Mouse (Mus musculus) neural tube, embryonic 13.5 days (tissue): ENCODE results near the gene Mms22l. TPM values are rescaled to one million over a fixed set of nuclear protein-coding genes. Genes with fewer than 3 reads are reported as not detected.
"Not testable (repeated sequence)": the region's sequence is repeated elsewhere in the genome, so short reads cannot be mapped to it uniquely, and the experiment has no call there.

Experiments
- ATAC-seq: fragments of 200-750 bp; cut with Nextera tagmentation; 2 replicates; pipeline ENCODE4 v1.8.0; 2017; ENCODE audit warnings: low read depth, mild to moderate bottlenecking, moderate TSS enrichment, moderate library complexity
- H3K27ac ChIP-seq: fragments of 300-500 bp; sonication (generic); replicated peaks from 2 replicates; pipeline ENCODE4 v1.5.1; 2015; ENCODE audit warnings: moderate library complexity, mild to moderate bottlenecking, inconsistent platforms
- H3K27me3 ChIP-seq: fragments of 300-500 bp; sonication (generic); 2 replicates; pipeline ENCODE4 v1.6.1; 2015; ENCODE audit warnings: mild to moderate bottlenecking, inconsistent platforms
- H3K36me3 ChIP-seq: fragments of 300-500 bp; sonication (generic); 2 replicates; pipeline ENCODE4 v1.6.1; 2015; ENCODE audit warnings: mild to moderate bottlenecking, inconsistent platforms
- H3K4me1 ChIP-seq: fragments of 300-500 bp; sonication (generic); replicated peaks from 2 replicates; pipeline ENCODE4 v1.6.1; 2015; ENCODE audit warnings: inconsistent platforms
- H3K4me2 ChIP-seq: fragments of 300-500 bp; sonication (generic); 2 replicates; pipeline ENCODE4 v1.6.1; 2015; ENCODE audit warnings: inconsistent platforms, mild to moderate bottlenecking, moderate library complexity
- H3K4me3 ChIP-seq: fragments of 300-500 bp; sonication (generic); 2 replicates; pipeline ENCODE4 v1.5.1; 2015; ENCODE audit warnings: mild to moderate bottlenecking, inconsistent platforms
- H3K9ac ChIP-seq: fragments of 300-500 bp; sonication (generic); 2 replicates; pipeline ENCODE4 v1.6.1; 2015; ENCODE audit warnings: moderate library complexity, mild to moderate bottlenecking, inconsistent platforms
- H3K9me3 ChIP-seq: fragments of 300-500 bp; sonication (generic); 2 replicates; pipeline ENCODE4 v1.6.1; 2016; ENCODE audit warnings: inconsistent platforms
- WGBS: fragments of 180-500 bp; shearing (Covaris S2); methylation state at CpG from one replicate; pipeline ENCODE4 v1.1.7; 2015; 5-methylcytosine and 5-hydroxymethylcytosine counted together
- polyA plus RNA-seq: library from polyadenylated mRNA; unstranded; fragments of >200 nt; fragmentation: Nextera tagmentation; extraction: Ambion mirVana; gene quantifications from 2 replicates; pipeline ENCODE4 v1.2.1, GENCODE M21; 2015

The Mms22l gene
- polyA plus RNA-seq: 5.2 and 7.3 TPM in 2 replicates

DNA sequence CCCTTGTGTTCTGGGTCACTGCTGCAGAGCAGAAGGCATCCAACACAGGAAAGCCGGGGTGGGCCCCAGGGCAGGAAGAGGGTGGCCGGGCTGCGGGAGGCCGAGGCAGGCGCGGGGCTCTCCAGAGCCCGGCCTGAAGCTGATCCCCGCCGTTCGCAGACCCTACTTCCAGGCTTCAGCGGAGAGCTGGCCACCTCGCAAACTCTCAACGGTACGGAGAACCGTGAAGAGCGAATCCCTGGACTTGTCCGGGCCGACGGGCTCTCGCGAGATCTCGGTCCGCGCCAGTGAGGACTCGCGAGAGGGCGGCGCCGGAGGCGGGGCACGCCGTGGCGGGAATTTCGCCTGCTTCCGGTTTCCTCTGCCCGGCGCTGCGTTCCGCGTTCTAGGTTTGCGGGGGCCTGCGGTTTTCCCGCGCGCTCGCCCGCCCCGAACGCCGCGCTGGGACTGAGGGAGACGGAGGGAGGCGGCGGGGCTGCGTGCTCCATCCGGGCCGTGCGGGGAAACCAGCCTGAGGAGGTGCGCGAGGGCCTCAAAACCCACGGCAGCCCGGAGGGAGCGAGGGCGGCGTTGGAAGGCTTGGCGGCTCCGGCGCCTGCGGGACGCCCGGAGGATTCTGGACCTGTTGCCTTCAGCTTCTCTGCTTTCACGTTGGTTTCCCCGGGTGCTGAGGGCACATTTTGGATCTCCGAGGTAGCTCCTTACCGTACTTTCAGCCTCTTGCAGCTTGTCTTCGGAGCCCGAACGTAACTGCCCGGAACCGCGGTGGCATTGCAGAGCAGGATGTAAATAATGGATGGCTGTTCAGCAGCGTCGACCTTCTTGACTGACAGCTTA is at the start of gene Mms22l:
Mms22l (plus strand) TSS at position 336 of the 837 bp plus-strand sequence.
- ATAC-seq: peak; percentile 100
- 0% methylated on average over 75 of the region's 83 CpGs for WGBS

DNA sequence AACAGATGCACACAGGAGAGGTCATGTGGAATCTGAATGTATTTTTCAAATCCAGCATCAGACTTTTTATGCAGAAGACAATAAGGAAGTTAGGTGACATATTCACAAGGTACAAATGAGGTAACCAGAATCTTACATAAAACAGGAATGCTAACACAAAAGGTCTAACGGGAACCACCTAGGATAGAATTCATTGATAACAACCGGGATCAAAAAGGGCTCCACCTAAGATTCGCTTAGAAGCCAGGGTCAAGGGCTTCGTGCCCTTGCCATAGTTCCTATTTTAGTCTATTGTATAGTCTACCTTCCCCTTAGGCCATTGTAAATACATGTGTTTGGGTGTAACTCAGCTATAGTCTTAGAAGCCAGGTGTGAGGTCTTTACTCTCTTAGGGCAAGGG is 12.2 kb upstream of the Mms22l start:
- H3K27ac ChIP-seq, H3K27me3 ChIP-seq, ATAC-seq, H3K4me1 ChIP-seq, H3K9me3 ChIP-seq, H3K4me3 ChIP-seq, H3K9ac ChIP-seq, H3K4me2 ChIP-seq, H3K36me3 ChIP-seq: not testable (repeated sequence)
- 95% methylated on average over 4 of the region's 4 CpGs for WGBS

More for the DNA sequence above, at the start of gene Mms22l:
- no peaks in the 10 kb centered on the region for H3K36me3 ChIP-seq
- peak within 1 kb of the TSS; percentile 92 for H3K4me3 ChIP-seq
- peak within 1 kb of the TSS; percentile 90 for H3K9ac ChIP-seq
- H3K27ac ChIP-seq: peak within 1 kb of the TSS; percentile 91
- H3K4me2 ChIP-seq: peak within 1 kb of the TSS; percentile 88
- 0 out of 2 replicates have a peak, but pooled peaks cover 2% of the 10 kb centered on the region for H3K9me3 ChIP-seq
- H3K27me3 ChIP-seq: no peaks in the 10 kb centered on the region
- H3K4me1 ChIP-seq: peaks cover 6% of the 10 kb centered on the region; the same call in 1 of the 2 replicates

DNA sequence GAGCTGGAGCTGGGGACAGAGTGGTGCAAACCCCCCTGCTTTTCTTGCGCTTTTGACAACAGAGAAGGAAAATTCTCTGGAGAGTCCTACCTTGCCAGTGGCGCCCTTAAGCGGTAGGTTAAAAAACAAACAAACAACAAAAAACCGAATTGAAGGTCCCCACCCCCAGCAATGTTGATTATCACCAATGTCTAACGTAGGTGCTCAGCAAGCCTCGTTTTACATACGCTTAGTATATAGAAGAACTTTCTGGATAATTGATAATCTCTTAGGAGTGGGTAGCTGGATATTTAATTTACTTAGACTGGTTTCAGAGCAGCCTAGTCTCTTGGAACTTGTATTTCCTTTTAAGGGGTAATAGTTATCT is 685 bp downstream of the Mms22l start:
- peak overlapping the region; percentile 90 for H3K9ac ChIP-seq
- peak overlapping the region; percentile 88 for H3K4me2 ChIP-seq
- H3K27ac ChIP-seq: no peak overlapping the region
- peak overlapping the region; percentile 92 for H3K4me3 ChIP-seq
- WGBS: 2% methylated on average over 7 of the region's 7 CpGs
- no peaks in the 10 kb centered on the region for H3K27me3 ChIP-seq
- no peaks in the 10 kb centered on the region for H3K9me3 ChIP-seq
- peaks cover 6% of the 10 kb centered on the region; the same call in 1 of the 2 replicates for H3K4me1 ChIP-seq
- no peak for ATAC-seq
- H3K36me3 ChIP-seq: no peaks in the 10 kb centered on the region

DNA sequence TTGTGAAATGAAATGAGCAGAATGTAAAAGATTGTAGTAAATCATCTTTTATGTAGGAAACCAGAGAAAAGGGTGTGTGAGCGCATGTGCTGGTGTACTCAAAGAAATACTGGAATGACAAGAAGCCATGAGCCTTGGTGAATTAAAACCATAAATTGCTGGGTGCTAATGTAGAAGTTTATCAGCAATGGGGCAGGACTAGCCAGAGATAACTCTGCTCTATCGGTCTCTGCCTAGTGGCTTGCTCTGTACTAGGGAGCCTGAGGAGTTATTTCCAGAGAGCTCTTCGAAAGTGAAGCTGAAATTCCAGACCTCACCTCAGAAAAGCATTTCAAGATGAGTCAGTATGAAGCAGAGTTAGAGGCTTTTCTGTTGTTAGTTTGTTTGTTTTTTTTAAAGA is 12.9 kb downstream of the Mms22l start:
- ATAC-seq: no peak
- 99% methylated on average over 3 of the region's 3 CpGs for WGBS
- H3K27ac ChIP-seq: no peak overlapping the region

DNA sequence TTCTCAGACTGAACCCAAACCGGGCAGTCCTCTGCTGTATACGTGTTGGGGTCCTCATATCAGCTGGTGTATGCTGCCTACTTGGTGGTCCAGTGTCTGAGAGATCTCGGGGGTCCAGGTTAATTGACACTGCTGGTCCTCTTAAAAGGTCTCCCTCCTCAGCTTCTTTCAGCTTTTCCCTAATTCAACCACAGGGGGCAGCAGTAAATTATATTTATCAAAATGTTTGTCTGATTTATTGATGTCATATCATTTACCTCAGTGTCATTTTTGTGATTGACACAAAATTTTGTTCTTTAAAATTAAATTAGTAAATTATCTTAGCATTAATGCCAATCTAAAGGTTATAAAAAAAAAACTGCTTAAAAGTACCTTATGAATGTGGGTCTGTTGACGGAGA is 40.7 kb downstream of the Mms22l start:
- Histone ChIP-seq H3K9ac (no peak overlapping the region), H3K27me3 (no peaks in the 10 kb centered on the region), H3K9me3 (no peaks in the 10 kb centered on the region), H3K4me2 (no peak overlapping the region), H3K36me3 (no peaks in the 10 kb centered on the region; the same call in 1 of the 2 replicates), H3K4me3 (no peak overlapping the region), H3K27ac (no peak overlapping the region), H3K4me1 (no peaks in the 10 kb centered on the region)
- 81% methylated on average over 4 of the region's 4 CpGs for WGBS
- ATAC-seq: no peak

More for the DNA sequence above, 12.9 kb downstream of the Mms22l start:
- Histone ChIP-seq H3K9me3 (no peaks in the 10 kb centered on the region), H3K36me3 (0 out of 2 replicates have a peak, but pooled peaks cover 4% of the 10 kb centered on the region), H3K9ac (no peak overlapping the region), H3K4me3 (no peak overlapping the region), H3K27me3 (no peaks in the 10 kb centered on the region), H3K4me1 (no peaks in the 10 kb centered on the region), H3K4me2 (no peak overlapping the region)

DNA sequence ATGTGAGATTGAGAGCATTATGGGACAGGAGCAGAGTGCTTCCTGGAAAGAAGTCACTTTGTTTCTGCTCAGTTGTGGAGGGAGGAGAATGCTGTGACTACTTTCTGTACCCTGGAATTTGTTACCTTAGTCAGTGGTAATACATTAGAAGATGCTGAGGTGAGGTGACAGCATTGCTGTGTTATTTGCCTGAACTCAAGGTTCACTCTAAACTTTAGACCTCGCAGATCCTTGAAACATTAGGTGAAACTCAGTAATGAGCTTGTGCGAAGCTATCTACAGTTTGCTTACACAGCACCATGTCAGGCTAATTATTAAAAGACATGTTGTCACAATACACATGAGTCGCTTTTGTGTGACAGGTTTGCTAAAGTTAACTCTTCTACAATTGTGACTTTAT is 47.2 kb downstream of the Mms22l start:
- Histone ChIP-seq H3K4me2 (no peak overlapping the region), H3K9ac (no peak overlapping the region), H3K36me3 (no peaks in the 10 kb centered on the region), H3K27me3 (no peaks in the 10 kb centered on the region), H3K4me1 (peaks cover 9% of the 10 kb centered on the region), H3K9me3 (no peaks in the 10 kb centered on the region), H3K4me3 (no peak overlapping the region), H3K27ac (no peak overlapping the region)
- ATAC-seq: no peak
- 87% methylated on average over 3 of the region's 3 CpGs for WGBS

DNA sequence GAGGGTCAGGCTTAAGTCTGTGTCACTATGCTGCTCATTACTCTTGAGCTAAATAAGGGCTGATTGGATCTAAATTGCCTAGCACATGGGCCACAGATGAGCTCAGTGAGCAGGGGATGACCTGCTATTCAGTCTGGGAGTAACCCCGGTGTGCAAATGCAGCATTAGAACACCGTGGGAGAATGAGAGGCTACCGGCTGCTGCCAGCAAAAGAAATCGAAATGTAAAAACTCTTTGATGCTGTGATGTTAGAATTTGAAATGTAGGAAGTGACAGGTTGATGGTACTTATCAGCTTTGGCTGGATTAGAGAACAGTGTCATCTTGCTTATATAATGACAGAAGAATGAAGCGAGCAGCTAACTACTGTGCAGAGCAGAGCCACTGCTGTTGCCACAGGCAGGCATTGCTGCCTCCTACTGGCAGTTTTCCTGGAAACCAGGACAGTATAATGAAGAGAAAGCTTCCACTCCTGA is 48.5 kb downstream of the Mms22l start:
- Histone ChIP-seq H3K36me3 (no peaks in the 10 kb centered on the region), H3K9me3 (no peaks in the 10 kb centered on the region), H3K27ac (0 out of 2 replicates have a peak overlapping the region, but pooled peaks have one; percentile 11), H3K9ac (no peak overlapping the region), H3K4me1 (peaks cover 9% of the 10 kb centered on the region), H3K4me3 (no peak overlapping the region), H3K27me3 (no peaks in the 10 kb centered on the region), H3K4me2 (peak overlapping the region; percentile 30)
- WGBS: 9% methylated on average over 5 of the region's 5 CpGs
- ATAC-seq: peak; percentile 97

DNA sequence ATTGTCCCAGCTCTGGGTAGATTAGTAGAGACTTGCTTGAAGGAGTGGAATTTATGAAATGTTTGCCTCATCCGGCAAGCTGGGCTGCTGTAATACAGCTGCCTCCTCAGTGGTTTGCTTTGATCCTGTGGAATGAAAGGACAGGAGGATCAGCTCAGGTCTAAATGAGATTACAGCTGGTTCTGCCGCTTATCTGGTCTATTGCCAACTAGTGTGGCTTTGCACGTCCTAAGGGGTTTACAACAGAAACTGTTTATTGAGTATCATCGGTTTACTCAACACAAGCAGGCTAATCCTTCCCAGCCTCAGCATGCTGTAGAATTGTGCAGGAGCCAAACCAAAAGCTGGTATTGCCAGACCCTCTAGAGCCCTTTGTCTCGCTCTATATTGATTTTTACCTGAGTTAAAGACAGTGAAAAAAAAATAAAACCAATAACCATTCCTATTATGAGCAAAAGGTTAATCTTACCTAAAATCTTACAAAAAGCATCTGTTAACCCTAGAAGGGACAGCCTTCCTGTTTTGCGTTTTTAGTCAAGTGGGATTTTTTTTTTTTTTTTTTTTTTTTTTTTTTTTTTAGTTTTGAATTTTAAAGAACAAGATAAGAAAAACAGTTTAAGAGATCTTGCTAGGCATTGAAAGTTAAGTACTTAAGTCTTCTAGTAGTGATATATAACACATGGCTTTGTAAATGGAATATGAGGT is 60.0 kb downstream of the Mms22l start:
- Histone ChIP-seq H3K9me3 (no peaks in the 10 kb centered on the region), H3K9ac (no peak overlapping the region), H3K27ac (no peak overlapping the region), H3K36me3 (no peaks in the 10 kb centered on the region), H3K4me3 (no peak overlapping the region), H3K4me2 (no peak overlapping the region), H3K4me1 (no peaks in the 10 kb centered on the region), H3K27me3 (no peaks in the 10 kb centered on the region)
- 35% methylated on average over 6 of the region's 6 CpGs for WGBS
- ATAC-seq: no peak

DNA sequence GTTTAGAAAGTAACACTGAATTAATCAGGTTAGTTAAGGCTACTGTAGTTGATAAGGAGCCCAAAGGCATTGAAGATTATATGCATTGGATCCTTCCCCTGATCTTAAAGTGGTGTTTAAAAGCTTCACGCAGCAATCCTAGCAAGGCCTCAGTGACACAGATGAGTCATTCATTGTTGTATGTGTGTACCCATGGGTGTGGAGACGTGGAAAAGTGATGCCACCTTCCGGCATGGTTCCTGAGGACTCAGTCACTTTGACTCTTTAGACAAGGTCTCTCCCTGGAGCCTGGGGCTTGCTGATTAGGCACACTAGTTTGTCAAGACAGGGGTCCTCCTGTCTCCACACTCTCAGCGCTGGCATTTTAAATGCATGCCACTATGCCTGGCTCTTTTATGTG is 60.9 kb downstream of the Mms22l start:
- no peaks in the 10 kb centered on the region for H3K27me3 ChIP-seq

DNA sequence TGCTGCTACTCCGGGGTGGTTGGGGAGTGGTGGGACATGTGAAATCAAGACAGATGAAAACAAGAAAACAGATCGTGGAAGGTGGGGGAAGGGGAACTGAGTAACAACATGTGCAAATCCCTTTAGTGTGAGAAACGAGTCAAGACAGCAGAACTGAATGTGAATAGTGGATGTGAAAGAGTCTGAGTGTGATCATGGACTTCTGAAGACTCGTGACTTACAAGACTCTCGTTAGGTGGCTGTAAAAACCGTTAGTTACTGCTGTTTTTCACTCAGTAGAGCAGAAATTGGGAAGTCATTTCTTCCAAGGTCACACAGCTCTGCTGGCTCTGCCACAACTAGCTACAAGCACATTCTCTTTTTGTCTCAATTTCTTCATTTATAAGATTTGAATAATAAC is 71.8 kb downstream of the Mms22l start:
- Histone ChIP-seq H3K9ac (no peak overlapping the region), H3K27me3 (no peaks in the 10 kb centered on the region), H3K4me2 (no peak overlapping the region), H3K4me3 (no peak overlapping the region), H3K9me3 (no peaks in the 10 kb centered on the region), H3K27ac (no peak overlapping the region), H3K4me1 (peaks cover 5% of the 10 kb centered on the region; the same call in 1 of the 2 replicates), H3K36me3 (no peaks in the 10 kb centered on the region)
- 71% methylated on average over 6 of the region's 6 CpGs for WGBS
- no peak for ATAC-seq

More for the DNA sequence above, 60.9 kb downstream of the Mms22l start:
- H3K4me2 ChIP-seq: no peak overlapping the region
- no peak overlapping the region for H3K27ac ChIP-seq
- H3K9me3 ChIP-seq: no peaks in the 10 kb centered on the region
- H3K4me1 ChIP-seq: no peaks in the 10 kb centered on the region
- no peak overlapping the region for H3K9ac ChIP-seq
- no peak overlapping the region for H3K4me3 ChIP-seq
- ATAC-seq: no peak
- 82% methylated on average over 4 of the region's 4 CpGs for WGBS
- H3K36me3 ChIP-seq: no peaks in the 10 kb centered on the region

DNA sequence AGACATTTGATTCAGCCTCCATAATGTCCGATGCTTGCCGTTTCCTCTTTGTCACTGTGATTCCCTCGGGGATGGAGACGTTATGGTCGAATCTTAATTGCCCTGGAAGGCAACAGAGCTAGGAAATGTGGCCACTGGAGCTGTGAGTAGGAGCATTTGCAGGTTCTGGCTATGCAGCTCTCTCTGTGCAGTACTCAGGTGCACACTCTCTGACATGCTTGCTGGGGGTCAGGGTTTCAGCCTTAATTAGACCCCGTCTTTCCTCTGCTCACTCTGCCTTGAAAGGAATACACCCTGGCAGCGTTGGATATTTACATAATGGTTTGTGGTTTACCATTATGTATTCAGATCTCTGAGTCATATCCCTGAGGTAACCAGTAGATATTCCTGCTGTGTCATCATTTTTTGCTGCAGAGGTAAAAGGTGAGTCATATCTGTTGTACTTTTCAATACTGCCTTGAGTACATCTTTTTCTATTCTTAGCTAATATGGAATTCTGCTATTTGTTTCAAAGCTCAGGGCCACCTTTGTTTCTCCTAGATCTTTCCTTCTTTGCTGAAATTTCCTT is 72.8 kb downstream of the Mms22l start:
- H3K27me3 ChIP-seq: no peaks in the 10 kb centered on the region
- WGBS: 50% methylated on average over 7 of the region's 7 CpGs
- ATAC-seq: no peak
- H3K4me1 ChIP-seq: peaks cover 5% of the 10 kb centered on the region; the same call in 1 of the 2 replicates
- no peak overlapping the region for H3K27ac ChIP-seq
- H3K9ac ChIP-seq: no peak overlapping the region
- H3K4me3 ChIP-seq: no peak overlapping the region
- H3K9me3 ChIP-seq: no peaks in the 10 kb centered on the region
- H3K36me3 ChIP-seq: no peaks in the 10 kb centered on the region
- H3K4me2 ChIP-seq: no peak overlapping the region

DNA sequence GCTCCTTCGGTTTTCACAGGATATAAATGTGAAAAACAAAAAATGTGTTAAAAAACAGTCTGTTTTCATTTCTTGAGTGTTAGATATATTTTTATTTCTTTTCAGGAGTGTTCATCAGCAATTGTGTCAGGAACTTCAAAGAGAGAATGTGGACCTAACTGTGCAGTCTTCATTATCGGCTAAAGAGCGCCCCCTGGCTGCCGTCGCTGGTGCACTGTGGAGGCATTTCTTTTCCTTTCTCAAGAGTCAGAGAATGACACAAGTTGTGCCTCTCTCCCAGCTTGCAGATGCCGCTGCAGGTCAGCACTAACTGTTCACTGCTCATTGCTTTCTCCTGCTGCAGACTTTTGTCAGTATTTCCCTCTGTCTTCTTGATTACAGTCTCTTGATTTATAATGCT is 78.0 kb downstream of the Mms22l start:
- Histone ChIP-seq H3K9me3 (no peaks in the 10 kb centered on the region), H3K36me3 (no peaks in the 10 kb centered on the region), H3K4me3 (no peak overlapping the region), H3K4me1 (no peaks in the 10 kb centered on the region), H3K4me2 (no peak overlapping the region), H3K9ac (no peak overlapping the region), H3K27me3 (no peaks in the 10 kb centered on the region), H3K27ac (no peak overlapping the region)
- ATAC-seq: peak; percentile 77; the same call in 1 of the 2 replicates
- 21% methylated on average over 6 of the region's 6 CpGs for WGBS
